Mouse (Mus musculus) spleen, adult 2 months (tissue): Measurements from ENCODE around the gene Fbxo7. TPM values are rescaled to one million over a fixed set of nuclear protein-coding genes. Genes with fewer than 3 reads are reported as not detected.

ENCODE experiments used
- DNase-seq, 2 experiments: peaks; one replicate each; pipeline versions ENCODE4 v3.0.0 to v3.0.0-alpha.2; 2012 to 2021; ENCODE audit warnings: low spot score in 2 of 2, low read depth in 1 of 2
- H3K27ac ChIP-seq: fragments of 200-500 bp; 2 replicates; pipeline ENCODE4 v1.5.1; 2012; ENCODE audit warnings: low read length, inconsistent platforms; ENCODE audit not compliant: insufficient read depth
- H3K27me3 ChIP-seq: fragments of 200-500 bp; 2 replicates; pipeline ENCODE4 v1.6.1; 2012; ENCODE audit warnings: mild to moderate bottlenecking, moderate library complexity, low read length, inconsistent platforms; ENCODE audit not compliant: control insufficient read depth, insufficient read depth
- H3K36me3 ChIP-seq: fragments of 200-500 bp; 2 replicates; pipeline ENCODE4 v1.6.1; 2012; ENCODE audit warnings: mild to moderate bottlenecking, low read length, inconsistent platforms; ENCODE audit not compliant: control insufficient read depth, insufficient read depth
- H3K4me1 ChIP-seq: fragments of 200-500 bp; 2 replicates; pipeline ENCODE4 v1.6.1; 2011; ENCODE audit warnings: inconsistent platforms; ENCODE audit not compliant: control insufficient read depth, insufficient read depth, insufficient read length
- H3K4me3 ChIP-seq: fragments of 200-500 bp; 2 replicates; pipeline ENCODE4 v1.5.1; 2011; ENCODE audit warnings: mild to moderate bottlenecking, inconsistent platforms; ENCODE audit not compliant: insufficient read depth, insufficient read length; ENCODE audit errors: extremely low read depth
- CTCF ChIP-seq: fragments of 200-500 bp; IDR thresholded peaks from 2 replicates; pipeline ENCODE4 v1.5.1; 2011; ENCODE audit warnings: mild to moderate bottlenecking, inconsistent platforms; ENCODE audit not compliant: insufficient read depth, insufficient read length, insufficient replicate concordance; ENCODE audit errors: extremely low read depth
- POLR2A ChIP-seq: fragments of 200-500 bp; IDR thresholded peaks from 2 replicates; pipeline ENCODE4 v1.6.1; 2011; ENCODE audit warnings: low read depth, low read length, inconsistent platforms
- WGBS: fragments of 180-500 bp; shearing (Covaris S2); methylation state at CpG from one replicate; pipeline ENCODE4 v1.1.7; 2018; 5-methylcytosine and 5-hydroxymethylcytosine counted together
- polyA plus RNA-seq: library from polyadenylated mRNA; depleted of rRNA; stranded (reverse); fragments of >200 nt; gene quantifications from 2 replicates; pipeline ENCODE4 v1.2.3, GENCODE M21; 2012

The Fbxo7 gene
- polyA plus RNA-seq, 1 experiment: 26.2 TPM

DNA sequence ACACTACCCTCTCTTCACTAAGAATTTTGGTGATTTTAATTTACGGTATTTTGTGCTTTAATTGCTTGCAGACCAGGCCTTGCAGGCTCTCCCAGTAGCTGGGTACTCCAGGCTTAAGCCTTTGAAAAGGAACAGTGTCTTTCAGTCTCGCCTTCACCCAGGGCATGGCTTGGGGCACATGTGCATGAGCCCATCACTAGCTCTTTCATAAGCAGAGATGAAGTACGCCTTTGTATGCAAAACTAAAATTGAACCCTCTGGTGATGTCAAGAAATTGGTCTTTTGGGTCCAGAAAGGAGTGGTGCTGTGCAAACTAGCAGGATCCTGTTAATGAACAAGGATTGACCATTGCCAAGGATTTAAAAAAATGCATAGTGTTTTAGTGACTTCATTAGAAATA, 10.7 kb downstream of the Fbxo7 start:
- WGBS: 94% methylated on average over 3 of the region's 3 CpGs
- DNase-seq: no peak
- Histone ChIP-seq H3K27ac (no peak overlapping the region), H3K4me1 (no peaks in the 10 kb centered on the region), H3K27me3 (no peaks in the 10 kb centered on the region), H3K4me3 (no peak overlapping the region), H3K36me3 (peaks cover 40% of the 10 kb centered on the region)
- TF ChIP-seq POLR2A: no peak
- no peak for TF ChIP-seq CTCF

DNA sequence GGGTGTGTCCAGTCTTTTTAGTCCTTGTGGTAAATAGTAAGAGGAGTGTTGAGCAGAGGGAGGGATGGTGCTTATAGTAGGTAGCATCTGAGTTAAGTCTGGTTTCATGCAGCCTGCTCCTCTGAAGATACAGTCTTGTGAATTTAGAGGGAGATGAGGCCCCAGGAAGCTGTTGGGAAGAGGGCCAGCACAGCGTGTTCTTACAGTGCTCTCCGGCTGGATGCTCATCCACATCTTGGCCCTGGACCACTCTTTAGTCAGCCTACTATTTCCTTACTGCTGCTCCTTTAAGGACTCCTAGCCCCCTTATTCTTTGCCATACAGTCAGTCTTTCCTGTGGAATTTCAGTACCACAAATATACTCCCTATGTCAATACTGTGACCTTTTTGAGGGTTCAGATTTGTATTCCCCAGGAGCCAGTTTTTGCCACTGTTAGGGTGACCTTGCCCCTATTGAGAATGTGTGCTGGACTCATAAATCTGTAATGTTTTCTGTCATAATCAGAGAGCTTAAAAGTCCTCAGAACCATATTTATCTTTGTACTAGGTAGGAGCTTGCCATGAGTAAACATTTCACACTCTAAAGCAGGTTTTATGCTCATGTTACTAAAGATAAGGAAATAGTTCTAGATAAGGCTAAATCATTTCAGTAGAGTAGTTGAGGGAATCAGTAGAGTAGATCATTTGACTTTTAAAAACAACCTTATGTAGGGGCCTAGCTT, 12.4 kb downstream of the Fbxo7 start:
- no peak for DNase-seq
- Histone ChIP-seq H3K27ac (no peak overlapping the region), H3K36me3 (peaks cover 40% of the 10 kb centered on the region), H3K27me3 (no peaks in the 10 kb centered on the region), H3K4me3 (no peak overlapping the region), H3K4me1 (no peaks in the 10 kb centered on the region)
- no peak for TF ChIP-seq CTCF
- TF ChIP-seq POLR2A: no peak
- 92% methylated on average over 2 of the region's 2 CpGs for WGBS

- TF ChIP-seq POLR2A: no peak
- no peak for TF ChIP-seq CTCF
- H3K4me3 ChIP-seq: no peak overlapping the region
- WGBS: 94% methylated on average over 4 of the region's 4 CpGs
- H3K27me3 ChIP-seq: no peaks in the 10 kb centered on the region
- H3K27ac ChIP-seq: no peak overlapping the region
- peaks cover 27% of the 10 kb centered on the region for H3K36me3 ChIP-seq
- no peak for DNase-seq
- no peaks in the 10 kb centered on the region for H3K4me1 ChIP-seq
These were observed 21.9 kb downstream of the Fbxo7 start for GRCm38 (mm10) chr10:86043651-86044050.

GRCm38 (mm10) chr10:86044066-86044465, 22.3 kb downstream of the Fbxo7 start:
- WGBS: 92% methylated on average over 8 of the region's 8 CpGs

DNA sequence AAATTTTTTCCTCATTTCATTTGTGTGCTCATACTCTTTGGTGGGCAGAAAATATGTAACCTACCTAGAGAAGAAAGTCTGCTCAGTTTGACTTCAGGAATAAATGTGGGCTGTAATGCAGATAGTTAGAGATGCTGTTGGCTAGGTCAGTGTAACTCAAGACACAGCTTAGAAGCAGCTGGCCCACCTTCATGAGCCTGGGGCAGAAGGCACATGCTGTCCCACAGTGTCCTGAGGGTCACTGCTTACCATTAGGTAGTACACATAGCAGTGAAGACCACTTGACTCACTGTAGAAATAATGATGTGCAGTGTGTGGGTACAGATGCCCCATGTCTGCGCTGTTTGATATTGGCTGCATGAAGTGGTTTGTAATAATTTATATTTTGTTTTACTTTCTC, 24.6 kb downstream of the Fbxo7 start:
- no peak overlapping the region for H3K4me3 ChIP-seq
- peaks cover 36% of the 10 kb centered on the region for H3K36me3 ChIP-seq
- WGBS: 98% methylated on average over 1 of the region's 1 CpGs
- H3K27me3 ChIP-seq: no peaks in the 10 kb centered on the region
- H3K4me1 ChIP-seq: no peaks in the 10 kb centered on the region
- no peak overlapping the region for H3K27ac ChIP-seq
- TF ChIP-seq CTCF (no peak), POLR2A (no peak)
- no peak for DNase-seq

More at GRCm38 (mm10) chr10:86044066-86044465, 22.3 kb downstream of the Fbxo7 start:
- TF ChIP-seq POLR2A (no peak), CTCF (no peak)
- Histone ChIP-seq H3K4me1 (no peaks in the 10 kb centered on the region), H3K27me3 (no peaks in the 10 kb centered on the region), H3K27ac (no peak overlapping the region), H3K4me3 (no peak overlapping the region), H3K36me3 (peaks cover 27% of the 10 kb centered on the region)
- no peak for DNase-seq

DNA sequence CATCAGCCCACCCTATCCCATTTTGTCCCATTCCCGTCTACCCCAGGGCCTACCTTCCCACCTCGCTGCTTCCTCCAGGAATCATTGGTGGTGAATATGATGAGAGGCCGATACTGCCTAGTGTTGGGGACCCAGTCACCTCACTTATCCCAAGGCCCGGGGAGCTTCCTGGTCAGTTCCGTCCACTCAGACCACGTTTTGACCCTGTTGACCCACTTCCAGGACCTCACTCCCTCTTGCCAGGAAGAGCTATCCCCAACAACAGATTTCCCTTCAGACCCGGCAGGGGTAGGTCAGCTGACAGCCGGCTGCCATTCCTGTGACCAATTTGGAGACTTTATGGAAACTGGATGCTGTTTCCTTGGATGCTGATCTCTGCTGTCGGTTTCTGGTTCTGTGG, 26.0 kb downstream of the Fbxo7 start:
- Histone ChIP-seq H3K36me3 (peaks cover 28% of the 10 kb centered on the region), H3K27me3 (no peaks in the 10 kb centered on the region), H3K4me1 (no peaks in the 10 kb centered on the region), H3K27ac (no peak overlapping the region), H3K4me3 (no peak overlapping the region)
- TF ChIP-seq CTCF (no peak), POLR2A (no peak)
- no peak for DNase-seq
- 94% methylated on average over 9 of the region's 9 CpGs for WGBS

DNA sequence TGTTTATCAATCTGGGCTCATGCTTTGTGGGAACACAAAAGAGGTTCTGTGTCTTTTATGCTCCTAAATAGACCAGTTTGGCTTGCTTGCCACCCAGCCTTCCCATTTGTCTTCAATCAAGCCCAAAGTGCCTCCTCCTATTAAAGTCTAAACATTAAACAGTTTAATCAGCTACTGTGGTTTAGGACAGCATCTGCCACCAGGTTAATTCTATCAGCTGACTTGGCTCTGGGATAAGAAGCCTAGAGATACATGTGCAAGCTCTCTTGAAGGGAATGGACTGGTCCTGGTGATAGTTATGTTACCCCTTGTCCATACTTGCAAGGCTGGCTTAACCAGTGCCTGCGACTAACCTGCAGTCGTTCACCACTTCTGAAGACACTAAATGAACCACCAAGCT, 28.8 kb downstream of the Fbxo7 start:
- Histone ChIP-seq H3K4me3 (no peak overlapping the region), H3K36me3 (peaks cover 18% of the 10 kb centered on the region), H3K27me3 (no peaks in the 10 kb centered on the region), H3K27ac (no peak overlapping the region), H3K4me1 (no peaks in the 10 kb centered on the region)
- no peak for DNase-seq
- no peak for TF ChIP-seq POLR2A
- no peak for TF ChIP-seq CTCF
- 91% methylated on average over 2 of the region's 2 CpGs for WGBS
